Mouse (Mus musculus) heart, adult 9 months (tissue): ENCODE data around the gene Fam129a.

Source experiments
- DNase-seq, 2 experiments: peaks; one replicate each; pipeline ENCODE4 v3.0.0; 2022; ENCODE audit warnings: low spot score in 2 of 2

Gene Fam129a

GRCm38 (mm10) chr1:151570981-151571837 lies at the start of gene Fam129a:
Fam129a (plus strand) TSS chr1:151571186.
- peak; percentile 71 to 77 for DNase-seq

- no peak for DNase-seq
Observed at GRCm38 (mm10) chr1:151526701-151527100, 44.3 kb upstream of the Fam129a start.

GRCm38 (mm10) chr1:151543796-151544477 lies 27.0 kb upstream of the Fam129a start:
- DNase-seq = no peak

- DNase-seq = no peak
Observed at GRCm38 (mm10) chr1:151544581-151544980, 26.4 kb upstream of the Fam129a start.

- no peak for DNase-seq
Observed at GRCm38 (mm10) chr1:151545571-151545970, 25.4 kb upstream of the Fam129a start.

- no peak for DNase-seq
Observed at GRCm38 (mm10) chr1:151548896-151549610, 21.9 kb upstream of the Fam129a start.

GRCm38 (mm10) chr1:151549794-151550193 lies 21.2 kb upstream of the Fam129a start:
- no peak for DNase-seq

GRCm38 (mm10) chr1:151550587-151551479 lies 20.2 kb upstream of the Fam129a start:
- no peak for DNase-seq

GRCm38 (mm10) chr1:151560536-151560935 lies 10.4 kb upstream of the Fam129a start:
- DNase-seq = no peak

- no peak for DNase-seq
Observed at GRCm38 (mm10) chr1:151563401-151563800, 7.6 kb upstream of the Fam129a start.

- no peak for DNase-seq
Observed at GRCm38 (mm10) chr1:151563893-151564292, 7.1 kb upstream of the Fam129a start.

GRCm38 (mm10) chr1:151564377-151564776 lies 6.6 kb upstream of the Fam129a start:
- DNase-seq = peak; percentile 55 to 79

GRCm38 (mm10) chr1:151568682-151569081 lies 2.3 kb upstream of the Fam129a start:
- no peak for DNase-seq

GRCm38 (mm10) chr1:151571838-151572578 lies 1.0 kb downstream of the Fam129a start:
- DNase-seq = no peak

GRCm38 (mm10) chr1:151572601-151573320 lies 1.8 kb downstream of the Fam129a start:
- DNase-seq = no peak

GRCm38 (mm10) chr1:151580200-151580982 lies 9.4 kb downstream of the Fam129a start:
- no peak for DNase-seq

- no peak for DNase-seq
Observed at GRCm38 (mm10) chr1:151581454-151581853, 10.5 kb downstream of the Fam129a start.

GRCm38 (mm10) chr1:151581977-151582376 lies 11.0 kb downstream of the Fam129a start:
- DNase-seq = no peak
